Mouse (Mus musculus) kidney, adult 8-10 months (tissue): ENCODE results near the gene Tmem151a.
A peak's percentile ranks its signal among the peaks of the same experiment; 100 is the strongest.
"Not testable (repeated sequence)": the region's sequence is repeated elsewhere in the genome, so short reads cannot be mapped to it uniquely, and the experiment has no call there.

Source experiments
- DNase-seq, 2 experiments: peaks; one replicate each; pipeline ENCODE4 v3.0.0; 2022

The Tmem151a gene

DNA sequence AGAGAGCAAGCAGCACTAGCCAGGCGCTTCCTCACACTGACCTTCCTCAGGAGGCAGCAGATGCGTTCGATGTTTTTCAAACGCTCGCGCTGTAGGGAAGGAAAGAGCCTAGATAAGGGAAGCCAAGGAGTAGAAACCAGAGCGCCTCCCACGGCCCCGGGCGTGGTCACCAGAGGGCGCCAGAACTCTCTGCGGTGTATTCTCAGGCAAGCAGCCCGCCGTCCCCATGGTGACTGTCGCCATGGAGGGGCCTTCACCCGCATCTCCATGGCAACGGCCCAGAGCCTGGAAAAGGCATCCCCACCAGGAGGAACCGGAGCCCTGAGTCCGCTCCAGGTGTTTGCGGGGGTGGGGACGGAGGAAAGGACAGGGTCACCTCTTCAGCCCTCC is 8.9 kb upstream of the Tmem151a start:
- peak; percentile 84 to 93 for DNase-seq

DNA sequence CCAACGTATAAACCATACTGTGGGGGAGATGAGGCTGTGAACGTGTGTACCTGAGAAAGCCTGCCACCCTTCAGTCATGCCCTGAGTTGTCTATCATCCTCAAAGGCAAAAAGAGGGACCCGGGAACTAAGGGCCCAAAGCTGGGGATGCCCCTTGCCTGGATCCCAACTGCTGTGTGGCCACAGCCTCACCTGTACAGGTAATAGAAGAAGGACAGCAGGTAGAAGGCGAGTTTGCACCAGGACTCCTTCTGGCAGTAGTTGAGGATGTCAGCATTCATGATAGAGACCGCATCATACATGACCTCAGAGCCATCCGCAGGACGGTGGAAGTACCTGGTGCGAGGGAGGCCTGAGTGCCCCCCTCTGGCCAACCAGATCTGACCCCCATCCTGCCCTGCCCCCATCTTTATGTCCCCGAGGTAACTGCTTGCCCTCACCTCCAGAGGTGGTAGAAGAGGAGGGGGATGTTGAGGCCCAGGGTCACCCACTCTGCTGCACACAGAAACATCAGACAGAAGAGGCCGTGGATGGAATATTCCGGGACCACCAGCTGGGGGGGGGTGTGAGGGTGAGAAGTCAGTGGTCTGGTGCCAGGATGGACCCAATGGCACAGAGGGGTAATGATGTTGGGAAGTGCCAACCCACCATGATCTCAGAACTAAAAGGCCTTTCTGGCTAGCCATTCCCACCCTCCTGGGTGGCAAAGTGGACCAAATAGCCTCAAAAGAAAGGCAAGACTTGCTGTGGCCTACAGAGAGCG is 8.3 kb upstream of the Tmem151a start:
- DNase-seq, result no peak

DNA sequence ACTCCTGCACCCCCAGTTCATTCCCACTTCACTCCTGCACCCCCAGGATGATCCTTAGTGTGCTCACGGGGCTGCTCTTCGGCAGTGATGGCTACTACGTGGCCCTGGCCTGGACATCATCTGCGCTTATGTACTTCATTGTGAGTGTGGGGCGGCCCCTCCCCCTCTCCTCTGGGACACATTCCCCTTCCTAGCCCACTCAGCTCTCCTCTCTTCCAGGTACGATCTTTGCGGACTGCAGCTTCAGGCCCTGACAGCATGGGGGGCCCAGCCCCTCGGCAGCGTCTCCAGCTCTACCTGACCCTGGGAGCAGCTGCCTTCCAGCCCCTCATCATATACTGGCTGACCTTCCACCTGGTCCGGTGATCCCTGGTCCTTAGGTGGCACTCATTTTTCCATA is 6.8 kb upstream of the Tmem151a start:
- no peak for DNase-seq

DNA sequence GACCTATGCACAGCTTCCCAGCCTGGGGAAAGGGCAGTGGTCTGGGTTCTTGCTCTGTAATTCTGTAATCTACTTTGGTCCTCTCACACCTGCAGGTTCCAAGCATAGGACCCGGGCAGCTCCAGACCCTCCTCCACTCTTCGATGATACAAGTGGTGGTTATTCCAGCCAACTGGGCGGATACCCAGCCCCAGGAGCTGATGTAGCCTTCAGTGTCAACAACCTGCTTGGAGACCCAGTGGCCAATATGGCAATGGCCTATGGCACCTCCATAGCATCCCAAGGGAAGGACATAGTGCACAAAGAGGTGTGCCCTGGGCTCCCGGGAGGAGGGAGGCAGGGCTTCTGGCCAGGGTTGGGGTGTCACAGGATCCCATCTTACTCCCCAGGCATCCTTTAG is 4.0 kb upstream of the Tmem151a start:
- DNase-seq, result no peak

DNA sequence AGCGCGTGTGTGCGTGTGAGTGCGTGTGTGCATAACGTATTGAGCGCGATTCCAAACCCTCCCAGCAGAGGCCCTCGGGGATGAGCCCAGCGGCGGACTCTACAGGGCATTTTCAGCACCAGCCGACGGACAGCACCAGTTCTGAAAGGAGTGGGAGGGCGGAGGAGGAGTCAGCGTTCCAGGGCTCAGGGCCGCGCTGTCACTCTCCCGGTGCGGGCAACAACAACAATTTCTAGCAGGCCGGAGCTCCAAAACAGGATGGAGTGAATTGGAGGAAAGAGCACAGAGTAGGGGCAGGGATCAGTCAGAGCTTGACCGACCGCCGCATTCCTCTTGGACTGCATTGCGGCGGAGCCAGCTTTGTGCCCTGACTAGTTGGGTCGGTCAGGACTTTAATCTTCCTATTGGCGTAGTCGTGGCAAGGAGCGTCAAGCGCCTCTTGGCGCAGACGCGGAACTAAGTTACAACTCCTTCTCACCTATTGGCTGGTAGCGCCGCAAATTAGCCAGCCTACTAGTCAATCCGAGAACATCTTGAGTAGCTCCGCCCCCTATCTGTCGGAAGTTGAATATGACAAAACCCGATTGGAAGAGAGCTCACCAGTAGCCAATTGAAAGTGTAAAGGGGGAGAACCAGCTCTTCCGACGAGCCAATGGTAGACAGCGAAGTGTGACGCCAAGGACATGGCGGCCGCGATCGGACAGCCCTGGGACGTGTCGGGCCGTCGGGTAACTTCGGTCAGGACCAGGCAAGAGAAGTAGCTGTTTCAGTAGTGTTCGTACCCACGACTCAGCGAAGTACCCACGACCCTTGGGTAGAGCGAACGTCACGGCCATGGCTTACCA is 2.8 kb upstream of the Tmem151a start, which contains the start of gene Yif1a:
Gene Yif1a, plus strand, starts transcription at position 655 of the 845 bp plus-strand sequence.
- DNase-seq, result peak; percentile 97 to 99

DNA sequence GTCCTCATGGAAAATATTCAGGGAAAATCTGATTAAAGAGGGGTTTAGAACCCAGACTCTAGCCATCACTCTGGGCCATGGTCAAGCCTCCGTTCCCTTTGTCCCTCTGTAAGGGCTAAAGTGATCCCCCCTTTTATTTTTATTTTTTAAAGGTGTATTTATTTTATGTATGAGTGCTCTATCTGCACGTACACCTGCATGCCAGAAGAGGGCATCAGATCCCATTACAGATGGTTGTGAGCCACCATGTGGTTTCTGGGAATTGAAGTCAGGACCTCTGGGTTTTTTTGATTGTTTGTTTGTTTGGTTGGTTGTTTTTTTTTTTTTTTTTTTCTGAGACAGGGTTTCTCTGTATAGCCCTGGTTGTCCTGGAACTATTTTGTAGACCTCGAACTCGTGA is 1.2 kb upstream of the Tmem151a start:
- not testable (repeated sequence) for DNase-seq

DNA sequence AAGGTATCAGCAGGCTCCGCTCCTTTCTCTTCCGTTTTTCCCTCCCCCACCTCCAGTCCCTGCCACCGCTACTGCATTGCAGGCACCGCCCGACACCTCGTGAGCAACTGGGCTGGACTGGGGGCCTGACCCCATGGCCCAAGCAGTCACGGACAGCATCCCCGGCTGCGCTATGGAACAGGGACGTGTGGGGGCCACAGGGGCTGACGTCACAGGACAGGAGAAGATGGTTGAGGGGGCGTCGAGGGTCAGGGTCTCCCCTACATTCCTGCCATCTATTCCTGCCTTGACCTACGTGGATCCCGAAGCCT is 542 bp downstream of the Tmem151a start:
- DNase-seq, result no peak

DNA sequence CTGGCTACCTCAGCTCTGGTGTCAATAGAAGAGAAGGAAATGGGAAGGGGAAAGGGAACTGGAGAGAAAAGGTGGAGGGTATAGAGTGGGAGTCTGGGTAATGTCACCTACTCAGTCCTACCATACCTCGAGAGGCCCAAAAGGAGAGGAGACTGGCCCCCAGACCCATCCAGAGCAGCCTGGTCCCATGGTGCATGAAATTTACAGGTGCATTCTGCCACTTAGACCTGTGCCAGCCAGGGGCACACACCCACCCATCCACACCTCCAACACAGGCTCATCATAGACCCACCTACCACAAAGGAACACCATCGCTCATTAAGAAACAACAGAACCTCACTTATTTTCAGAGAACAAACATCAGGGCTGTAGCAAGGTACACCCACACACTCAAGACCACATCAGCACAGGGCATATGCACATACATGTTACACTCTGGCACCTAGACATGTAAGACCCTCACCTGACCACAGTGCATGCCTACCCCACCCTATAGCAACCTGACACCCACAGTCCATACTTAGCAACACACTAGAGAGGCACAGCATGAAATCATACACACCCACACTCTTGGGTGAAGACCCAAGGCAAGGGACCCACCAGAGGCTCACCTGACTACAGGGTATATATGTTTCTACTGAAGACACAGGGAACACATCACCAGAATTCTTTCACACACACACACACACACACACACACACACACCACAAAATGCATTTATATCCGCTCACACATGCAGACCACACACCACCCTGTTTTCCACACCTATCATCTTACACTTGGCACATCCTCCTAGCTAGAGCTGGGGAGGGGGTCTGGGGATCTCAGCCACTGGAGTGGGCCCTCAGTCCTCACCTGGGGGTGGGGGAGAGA is 1.1 kb downstream of the Tmem151a start:
- DNase-seq, result no peak

DNA sequence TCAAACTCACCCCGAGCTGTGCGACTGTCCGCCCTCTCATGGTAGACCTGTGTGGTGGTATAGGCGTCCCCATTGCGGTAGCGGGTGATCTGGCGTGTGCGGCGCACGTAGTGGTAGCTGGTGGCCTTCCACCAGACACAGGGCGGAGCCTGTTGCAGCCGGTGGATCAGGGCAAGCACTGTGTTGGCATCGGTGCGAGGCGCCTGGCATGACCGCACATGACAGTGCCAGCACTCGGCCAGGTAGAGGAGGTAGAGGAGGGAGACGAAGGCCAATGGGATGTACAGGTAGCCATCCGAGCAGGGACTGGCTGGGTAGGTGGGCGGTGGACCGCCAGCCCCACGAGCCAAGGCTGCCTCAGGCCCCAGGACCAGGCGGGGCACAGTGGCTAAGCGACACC is 2.7 kb downstream of the Tmem151a start:
- no peak for DNase-seq

DNA sequence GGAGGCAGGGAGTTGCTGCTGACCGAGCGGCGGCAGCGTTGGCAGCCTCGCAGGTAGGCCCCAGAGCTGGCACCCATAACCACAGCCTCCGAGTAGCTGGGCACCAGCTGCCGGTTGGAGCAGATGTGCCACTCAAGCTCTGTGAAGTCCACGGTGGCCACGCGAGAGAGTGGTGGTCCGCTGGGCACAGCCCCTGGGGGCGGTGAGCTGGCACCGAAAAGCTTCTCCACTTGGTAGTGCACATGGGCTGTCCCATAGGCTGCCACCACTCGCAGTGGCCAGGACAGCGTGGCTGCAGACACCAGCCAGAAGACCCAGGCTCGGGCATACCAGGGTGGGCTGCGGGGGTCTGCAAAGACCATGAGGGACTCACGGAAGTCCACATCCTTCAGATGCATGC is 3.3 kb downstream of the Tmem151a start:
- no peak for DNase-seq

DNA sequence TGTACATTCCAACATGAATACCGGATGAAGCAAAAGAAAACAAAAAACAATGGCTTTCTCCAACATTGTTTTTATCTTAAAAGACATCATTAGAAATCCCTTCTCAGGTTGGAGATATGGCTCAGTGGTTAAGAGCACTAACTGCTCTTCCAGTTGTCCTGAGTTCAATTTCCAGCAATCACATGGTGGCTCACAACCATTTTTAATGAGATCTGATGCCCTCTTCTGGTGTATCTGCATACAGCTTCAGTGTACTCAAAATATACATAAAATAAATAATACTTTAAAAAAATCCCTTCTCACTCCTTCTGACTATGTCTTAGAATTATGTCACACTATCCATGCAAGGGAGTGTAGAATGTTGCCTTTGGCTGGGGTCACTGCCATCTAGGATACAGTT is 6.1 kb downstream of the Tmem151a start:
- DNase-seq, result no peak

DNA sequence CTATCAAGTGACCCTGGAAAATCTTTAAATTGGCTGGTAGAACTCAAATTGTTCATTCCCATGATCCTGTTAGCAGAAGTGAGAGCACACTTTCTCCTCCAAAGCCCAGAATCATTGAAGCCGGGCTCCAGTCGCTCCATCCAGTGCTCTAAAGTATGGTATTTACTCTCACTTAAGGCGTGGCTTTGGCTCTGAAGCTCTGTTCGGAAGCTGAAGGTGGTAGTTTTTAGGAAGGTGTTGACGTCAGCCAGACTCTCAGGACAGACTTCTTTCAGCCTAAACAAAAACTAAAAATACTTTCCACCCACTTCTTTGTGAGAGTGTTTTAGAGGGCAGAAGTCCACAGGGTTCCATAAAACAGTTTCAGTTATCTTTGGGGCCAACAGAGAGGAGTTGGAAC is 11.8 kb downstream of the Tmem151a start:
- DNase-seq, result no peak

DNA sequence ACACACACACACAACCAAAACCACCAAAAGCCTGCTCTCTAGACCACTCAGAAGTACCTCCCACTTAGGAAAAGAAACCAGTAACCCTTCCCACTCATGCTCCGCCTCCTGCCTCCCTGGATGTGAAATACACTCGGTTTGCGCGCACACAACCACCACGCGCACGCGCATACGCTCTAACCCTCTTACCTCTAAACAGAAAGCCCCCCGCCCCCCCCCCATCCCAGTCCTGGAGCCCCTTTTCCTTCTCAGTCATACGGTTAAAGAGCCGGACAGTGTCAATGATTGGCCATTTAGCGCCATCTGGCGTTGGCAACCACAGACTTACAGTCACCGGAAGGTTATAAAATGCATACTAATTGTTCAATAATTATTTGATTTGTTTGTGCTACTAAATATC is 12.3 kb downstream of the Tmem151a start:
- peak in 1 of 2 experiments; percentile 64 for DNase-seq

DNA sequence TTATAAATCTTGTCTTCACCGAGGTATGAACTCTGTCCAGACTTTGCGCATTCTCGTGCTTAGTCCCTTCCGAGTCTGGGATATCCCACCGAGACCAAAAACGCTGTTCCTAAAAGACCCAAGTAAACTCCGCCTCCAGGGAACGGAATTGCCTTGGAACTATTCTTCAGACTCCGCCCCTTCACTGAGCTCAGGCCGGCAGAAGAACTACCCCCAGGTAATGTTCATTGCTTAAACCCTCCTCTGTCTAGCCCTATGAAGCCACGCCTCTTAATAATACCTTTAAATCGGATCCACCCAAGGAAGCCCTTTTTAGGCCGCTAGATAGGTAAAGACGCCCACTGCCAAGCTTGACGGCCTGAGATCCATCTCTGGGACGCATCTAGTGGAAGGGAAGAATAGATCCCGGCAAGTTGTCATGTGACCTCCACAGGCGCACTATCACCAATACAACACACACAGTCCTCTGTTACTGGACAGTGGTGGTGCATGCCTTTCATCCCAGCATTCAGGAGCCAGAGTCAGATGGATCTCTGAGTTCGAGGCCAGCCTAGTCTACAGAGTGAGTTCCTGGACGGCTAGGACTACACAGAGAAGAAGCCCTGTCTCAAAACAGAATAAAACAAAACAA is 12.8 kb downstream of the Tmem151a start:
- no peak for DNase-seq

DNA sequence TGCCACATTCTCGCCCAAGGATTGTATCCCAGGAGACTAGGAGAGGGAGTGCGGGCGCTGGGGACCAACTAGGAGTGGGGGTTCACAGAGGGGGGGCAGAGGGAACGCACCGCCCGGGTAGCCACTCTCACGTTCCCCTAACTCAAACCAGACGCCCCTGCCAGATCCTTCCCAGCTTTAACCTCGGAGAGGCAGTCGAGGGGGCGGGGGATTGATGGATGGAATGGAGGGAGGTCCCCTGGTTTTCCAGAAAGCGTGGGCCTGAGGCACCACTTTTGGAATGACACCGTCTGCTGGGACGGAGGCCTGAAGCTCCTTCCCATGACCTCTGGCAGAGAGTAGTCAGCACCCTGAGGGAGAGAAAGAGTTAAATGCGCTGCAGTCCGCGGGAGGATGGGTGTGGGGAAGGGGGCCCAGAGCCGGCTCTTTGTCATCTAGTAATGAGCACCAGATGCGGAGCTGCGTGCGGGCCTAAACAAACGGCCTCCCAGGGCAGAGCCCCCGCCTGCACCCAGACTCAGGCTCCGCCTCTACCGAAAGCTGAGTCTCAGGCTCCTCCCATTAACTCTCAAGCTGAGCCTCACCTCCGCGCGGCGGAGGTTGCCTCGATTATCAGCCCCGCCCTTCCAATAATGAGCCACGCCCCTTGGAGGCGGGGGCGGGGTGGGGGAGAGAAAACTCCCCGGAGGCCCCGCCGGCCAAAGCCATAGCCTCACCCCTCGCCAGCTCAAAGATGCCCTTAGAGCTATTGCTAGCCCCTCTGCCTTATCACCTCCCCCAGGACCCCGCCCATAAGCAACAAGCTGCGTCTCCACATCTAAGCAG is 13.6 kb downstream of the Tmem151a start:
- peak; percentile 72 to 79 for DNase-seq

DNA sequence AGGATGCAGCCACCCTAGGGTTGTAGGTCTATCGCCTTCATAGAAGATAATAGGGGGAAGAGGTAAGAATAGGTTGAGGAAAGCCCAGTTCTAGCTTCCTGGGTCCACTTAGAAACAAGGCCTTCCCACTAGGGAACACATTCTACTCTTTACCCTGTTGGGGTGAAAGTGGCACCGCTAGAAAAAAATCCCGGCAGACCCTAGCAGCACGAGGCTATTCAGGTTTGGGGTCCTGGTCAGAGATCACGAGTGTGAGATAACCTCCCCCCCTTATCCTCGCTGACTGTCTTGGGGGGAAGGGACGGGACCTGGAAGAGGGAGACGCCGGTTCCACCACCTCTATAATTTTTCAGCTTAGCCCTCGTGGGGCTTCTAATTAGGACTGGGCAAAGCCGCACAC is 14.3 kb downstream of the Tmem151a start:
- DNase-seq, result no peak

DNA sequence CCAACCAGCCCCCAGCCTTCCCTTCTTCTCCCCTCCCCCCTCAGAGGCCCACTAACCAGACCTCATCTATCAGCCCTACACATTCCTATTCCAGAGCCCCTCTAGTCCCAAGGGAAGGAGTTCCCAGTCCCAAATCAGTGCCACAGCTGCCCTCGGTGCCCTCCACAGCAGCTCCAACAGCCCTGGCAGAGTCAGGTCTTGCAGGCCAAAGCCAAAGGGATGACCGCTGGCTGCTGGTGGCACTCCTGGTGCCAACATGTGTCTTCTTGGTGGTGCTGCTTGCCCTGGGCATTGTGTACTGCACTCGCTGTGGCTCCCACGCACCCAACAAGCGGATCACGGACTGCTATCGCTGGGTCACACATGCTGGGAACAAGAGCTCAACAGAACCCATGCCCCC is 15.4 kb downstream of the Tmem151a start:
- DNase-seq, result no peak

DNA sequence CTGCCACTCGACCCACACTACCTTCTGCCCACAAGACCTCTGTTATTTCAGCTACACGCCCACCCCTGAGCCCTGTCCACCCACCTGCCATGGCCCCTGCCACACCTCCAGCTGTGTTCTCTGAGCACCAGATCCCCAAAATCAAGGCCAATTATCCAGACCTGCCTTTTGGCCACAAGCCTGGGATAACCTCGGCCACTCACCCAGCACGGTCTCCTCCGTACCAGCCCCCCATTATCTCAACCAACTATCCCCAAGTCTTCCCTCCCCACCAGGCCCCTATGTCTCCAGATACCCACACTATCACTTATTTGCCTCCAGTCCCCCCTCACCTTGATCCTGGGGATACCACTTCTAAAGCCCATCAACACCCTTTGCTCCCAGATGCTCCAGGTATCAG is 15.8 kb downstream of the Tmem151a start:
- DNase-seq, result no peak

DNA sequence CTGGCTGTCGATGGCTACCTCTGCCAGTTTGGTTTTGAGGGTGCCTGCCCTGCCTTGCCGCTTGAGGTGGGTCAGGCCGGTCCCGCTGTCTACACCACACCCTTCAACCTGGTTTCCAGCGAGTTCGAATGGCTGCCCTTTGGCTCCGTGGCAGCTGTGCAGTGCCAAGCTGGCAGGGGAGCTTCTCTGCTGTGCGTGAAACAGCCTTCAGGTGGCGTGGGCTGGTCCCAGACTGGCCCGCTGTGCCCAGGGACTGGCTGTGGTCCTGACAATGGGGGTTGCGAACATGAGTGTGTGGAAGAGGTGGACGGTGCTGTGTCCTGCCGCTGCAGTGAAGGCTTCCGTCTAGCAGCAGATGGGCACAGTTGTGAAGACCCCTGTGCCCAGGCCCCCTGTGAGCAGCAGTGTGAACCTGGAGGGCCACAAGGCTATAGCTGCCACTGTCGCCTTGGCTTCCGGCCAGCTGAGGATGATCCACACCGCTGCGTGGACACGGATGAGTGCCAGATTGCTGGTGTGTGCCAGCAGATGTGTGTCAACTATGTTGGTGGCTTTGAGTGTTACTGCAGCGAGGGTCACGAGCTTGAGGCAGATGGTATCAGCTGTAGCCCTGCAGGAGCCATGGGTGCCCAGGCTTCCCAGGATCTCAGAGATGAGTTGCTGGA is 16.6 kb downstream of the Tmem151a start:
- DNase-seq, result no peak

DNA sequence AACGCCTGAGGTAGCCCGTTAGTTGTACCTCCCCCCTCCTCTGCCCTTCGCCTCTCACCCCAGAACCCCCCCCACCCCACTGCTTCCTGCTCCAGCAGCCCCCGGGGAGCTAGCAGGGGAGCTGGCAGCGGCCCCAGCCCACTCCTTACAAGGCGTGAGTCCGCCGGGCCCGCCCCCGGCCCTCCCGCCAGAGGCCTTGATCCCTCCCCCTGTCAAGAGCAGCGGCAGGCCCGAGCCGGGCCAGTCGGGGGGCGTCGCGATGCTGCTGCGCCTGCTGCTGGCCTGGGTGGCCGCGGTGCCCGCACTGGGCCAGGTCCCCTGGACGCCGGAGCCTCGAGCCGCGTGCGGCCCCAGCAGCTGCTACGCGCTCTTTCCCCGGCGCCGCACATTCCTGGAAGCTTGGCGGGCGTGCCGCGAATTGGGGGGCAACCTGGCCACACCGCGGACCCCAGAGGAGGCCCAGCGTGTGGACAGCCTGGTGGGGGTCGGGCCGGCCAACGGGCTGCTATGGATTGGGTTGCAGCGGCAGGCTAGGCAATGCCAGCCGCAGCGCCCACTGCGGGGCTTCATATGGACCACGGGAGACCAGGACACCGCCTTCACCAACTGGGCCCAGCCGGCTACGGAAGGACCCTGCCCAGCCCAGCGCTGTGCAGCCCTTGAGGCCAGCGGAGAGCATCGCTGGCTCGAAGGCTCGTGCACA is 17.3 kb downstream of the Tmem151a start, which contains the start of gene Cd248:
Gene Cd248, plus strand, starts transcription at position 212 of the 703 bp plus-strand sequence.
- peak in 1 of 2 experiments; percentile 49 for DNase-seq
